Mouse (Mus musculus) myocyte (in vitro differentiated cells): ENCODE measurements around the gene Ndufb3. TPM values are rescaled to one million over a fixed set of nuclear protein-coding genes. Genes with fewer than 3 reads are reported as not detected.

Source experiments
- H3K27me3 ChIP-seq: one replicate; pipeline ENCODE4 v1.6.1; 2011; ENCODE audit not compliant: control insufficient read depth, insufficient read depth, insufficient read length
- H3K36me3 ChIP-seq: one replicate; pipeline ENCODE4 v1.6.1; 2011; ENCODE audit not compliant: control insufficient read depth, insufficient read depth
- H3K4me2 ChIP-seq: one replicate; pipeline ENCODE4 v1.6.1; 2011; ENCODE audit warnings: low read depth, control low read depth
- H3K4me3 ChIP-seq: one replicate; pipeline ENCODE4 v1.5.1; 2011; ENCODE audit warnings: mild to moderate bottlenecking, control low read depth, moderate library complexity
- H3K79me2 ChIP-seq: one replicate; pipeline ENCODE4 v1.6.1; 2011; ENCODE audit not compliant: control insufficient read depth, insufficient read depth
- H3ac ChIP-seq: one replicate; pipeline ENCODE4 v1.6.1; 2011; ENCODE audit not compliant: control insufficient read depth, insufficient read length
- CEBPB ChIP-seq: IDR thresholded peaks from 2 replicates; pipeline ENCODE4 v1.6.1; 2011; ENCODE audit warnings: mild to moderate bottlenecking, moderate library complexity; ENCODE audit not compliant: poor library complexity, insufficient read depth, severe bottlenecking
- E2F4 ChIP-seq: IDR thresholded peaks from one replicate; pipeline ENCODE4 v1.6.1; 2011; ENCODE audit warnings: mild to moderate bottlenecking, control low read depth, moderate library complexity; ENCODE audit not compliant: insufficient read depth
- MAX ChIP-seq: IDR thresholded peaks from one replicate; pipeline ENCODE4 v1.6.1; 2011; ENCODE audit warnings: low read depth, mild to moderate bottlenecking, control low read depth
- MYOD1 ChIP-seq, 3 experiments: IDR thresholded peaks; one replicate each; pipeline ENCODE4 v1.6.1; 2011; ENCODE audit warnings: control low read depth in 2 of 3, low read depth in 2 of 3, mild to moderate bottlenecking in 2 of 3, moderate library complexity in 1 of 3; ENCODE audit not compliant: insufficient read length in 2 of 3, control insufficient read depth in 1 of 3
- MYOG ChIP-seq, 3 experiments: IDR thresholded peaks; one replicate each; pipeline ENCODE4 v1.6.1; 2011; ENCODE audit warnings: control low read depth in 2 of 3, low read depth in 2 of 3, mild to moderate bottlenecking in 2 of 3; ENCODE audit not compliant: insufficient read length in 2 of 3, control insufficient read depth in 1 of 3, insufficient read depth in 1 of 3
- POLR2A ChIP-seq: IDR thresholded peaks from one replicate; pipeline ENCODE4 v1.6.1; 2011; ENCODE audit warnings: low read depth, mild to moderate bottlenecking, control low read depth, moderate library complexity; ENCODE audit not compliant: insufficient read length
- POLR2AphosphoS2 ChIP-seq: IDR thresholded peaks from one replicate; pipeline ENCODE4 v1.6.1; 2011; ENCODE audit warnings: low read depth, control low read depth; ENCODE audit not compliant: insufficient read length
- REST ChIP-seq: IDR thresholded peaks from one replicate; pipeline ENCODE4 v1.6.1; 2011; ENCODE audit warnings: mild to moderate bottlenecking, control low read depth, moderate library complexity; ENCODE audit not compliant: insufficient read depth, insufficient read length
- SRF ChIP-seq: IDR thresholded peaks from one replicate; pipeline ENCODE4 v1.6.1; 2011; ENCODE audit warnings: low read depth; ENCODE audit not compliant: control insufficient read depth, insufficient read length
- TCF12 ChIP-seq: IDR thresholded peaks from one replicate; pipeline ENCODE4 v1.6.1; 2011; ENCODE audit warnings: mild to moderate bottlenecking, control low read depth; ENCODE audit not compliant: poor library complexity, insufficient read depth, severe bottlenecking
- TCF3 ChIP-seq: IDR thresholded peaks from one replicate; pipeline ENCODE4 v1.6.1; 2011; ENCODE audit warnings: low read depth, control low read depth; ENCODE audit not compliant: insufficient read length
- USF1 ChIP-seq: IDR thresholded peaks from one replicate; pipeline ENCODE4 v1.6.1; 2011; ENCODE audit warnings: low read depth, mild to moderate bottlenecking, control low read depth, moderate library complexity
- polyA plus RNA-seq: library from polyadenylated mRNA; unstranded; fragments of >200 nt; fragmentation: generic; extraction: Trizol; gene quantifications from one replicate; pipeline ENCODE4 v1.2.1, GENCODE M21; 2012; ENCODE audit warnings: missing spikeins

The Ndufb3 gene
- polyA plus RNA-seq, 1 experiment: 130 TPM

DNA sequence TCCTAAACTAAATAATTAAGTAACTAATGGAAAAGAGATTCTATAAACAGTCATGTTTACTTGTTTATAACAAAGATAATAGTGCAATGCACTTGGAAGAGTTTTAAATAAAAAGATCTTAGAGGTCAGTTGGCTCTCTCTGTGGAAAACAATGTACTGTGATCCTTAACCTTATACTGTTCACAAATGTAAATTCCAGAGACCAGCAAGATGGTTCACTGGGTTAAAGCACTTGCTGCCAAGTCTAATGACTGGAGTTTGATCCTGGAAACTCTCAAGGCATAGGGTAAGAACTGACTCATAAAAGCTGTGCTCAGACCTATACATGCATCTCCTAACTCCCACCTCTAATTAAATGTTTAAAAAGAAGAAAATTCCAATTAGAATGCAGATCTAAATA is 19.6 kb upstream of the Ndufb3 start:
- TF ChIP-seq POLR2AphosphoS2 (no peak), MYOD1 (IDR thresholded peaks at IDR 0.05; ENCODE audit: control insufficient read depth in 1 of 3, insufficient read length in 2 of 3, low read depth in 2 of 3) (no peak), USF1 (no peak), POLR2A (no peak), MAX (no peak), REST (no peak), TCF12 (no peak), E2F4 (no peak), MYOG (IDR thresholded peaks at IDR 0.05; ENCODE audit: control insufficient read depth in 1 of 3, insufficient read depth in 1 of 3, insufficient read length in 2 of 3, low read depth in 2 of 3) (no peak), CEBPB (no peak), SRF (no peak), TCF3 (no peak)
- Histone ChIP-seq H3K4me3 (no peak overlapping the region), H3K36me3 (peaks cover 7% of the 10 kb centered on the region), H3K27me3 (no peaks in the 10 kb centered on the region), H3ac (no peak overlapping the region), H3K4me2 (no peak overlapping the region), H3K79me2 (peaks cover 9% of the 10 kb centered on the region)

GRCm38 (mm10) chr1:58568456-58569130 is 17.6 kb upstream of the Ndufb3 start:
- no peak overlapping the region for H3K4me2 ChIP-seq
- peaks cover 9% of the 10 kb centered on the region for H3K79me2 ChIP-seq
- TF ChIP-seq CEBPB: no peak
- no peak for TF ChIP-seq REST
- TF ChIP-seq TCF12: no peak
- TF ChIP-seq POLR2AphosphoS2: no peak
- no peak for TF ChIP-seq MYOG (IDR thresholded peaks at IDR 0.05; ENCODE audit: control insufficient read depth in 1 of 3, insufficient read depth in 1 of 3, insufficient read length in 2 of 3, low read depth in 2 of 3)
- TF ChIP-seq POLR2A: no peak
- TF ChIP-seq MYOD1 (IDR thresholded peaks at IDR 0.05; ENCODE audit: control insufficient read depth in 1 of 3, insufficient read length in 2 of 3, low read depth in 2 of 3): no peak
- no peak for TF ChIP-seq USF1
- TF ChIP-seq TCF3: no peak
- TF ChIP-seq SRF: no peak
- TF ChIP-seq E2F4: no peak
- no peak for TF ChIP-seq MAX
- H3K36me3 ChIP-seq: peaks cover 7% of the 10 kb centered on the region
- H3ac ChIP-seq: no peak overlapping the region
- no peaks in the 10 kb centered on the region for H3K27me3 ChIP-seq
- H3K4me3 ChIP-seq: no peak overlapping the region

DNA sequence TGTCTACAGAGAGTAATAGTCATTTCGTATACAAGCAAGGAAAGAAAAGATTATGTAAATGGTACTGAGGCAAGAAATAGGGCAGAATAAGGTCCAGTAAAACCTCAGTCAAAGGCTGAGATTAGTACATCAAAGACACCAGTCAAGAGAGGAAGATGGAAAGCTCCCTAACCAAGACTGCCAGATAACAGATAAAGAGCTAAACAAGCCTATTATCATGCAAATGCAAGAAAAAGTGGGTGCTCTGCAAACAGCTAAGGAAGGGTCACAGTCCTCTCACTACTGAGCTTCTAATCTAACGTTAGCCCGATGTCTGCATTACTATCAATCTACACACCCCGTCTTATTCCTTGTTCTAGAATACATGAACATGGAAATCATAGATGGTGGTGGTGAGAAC is 15.7 kb upstream of the Ndufb3 start:
- Histone ChIP-seq H3K27me3 (no peaks in the 10 kb centered on the region), H3ac (no peak overlapping the region), H3K4me2 (no peak overlapping the region), H3K4me3 (no peak overlapping the region), H3K36me3 (no peaks in the 10 kb centered on the region), H3K79me2 (peaks cover 9% of the 10 kb centered on the region)
- TF ChIP-seq E2F4: no peak
- no peak for TF ChIP-seq MYOG (IDR thresholded peaks at IDR 0.05; ENCODE audit: control insufficient read depth in 1 of 3, insufficient read depth in 1 of 3, insufficient read length in 2 of 3, low read depth in 2 of 3)
- no peak for TF ChIP-seq SRF
- TF ChIP-seq MAX: no peak
- TF ChIP-seq MYOD1 (IDR thresholded peaks at IDR 0.05; ENCODE audit: control insufficient read depth in 1 of 3, insufficient read length in 2 of 3, low read depth in 2 of 3): no peak
- TF ChIP-seq TCF12: no peak
- TF ChIP-seq TCF3: no peak
- no peak for TF ChIP-seq REST
- no peak for TF ChIP-seq USF1
- TF ChIP-seq CEBPB: no peak
- TF ChIP-seq POLR2A: no peak
- TF ChIP-seq POLR2AphosphoS2: no peak

DNA sequence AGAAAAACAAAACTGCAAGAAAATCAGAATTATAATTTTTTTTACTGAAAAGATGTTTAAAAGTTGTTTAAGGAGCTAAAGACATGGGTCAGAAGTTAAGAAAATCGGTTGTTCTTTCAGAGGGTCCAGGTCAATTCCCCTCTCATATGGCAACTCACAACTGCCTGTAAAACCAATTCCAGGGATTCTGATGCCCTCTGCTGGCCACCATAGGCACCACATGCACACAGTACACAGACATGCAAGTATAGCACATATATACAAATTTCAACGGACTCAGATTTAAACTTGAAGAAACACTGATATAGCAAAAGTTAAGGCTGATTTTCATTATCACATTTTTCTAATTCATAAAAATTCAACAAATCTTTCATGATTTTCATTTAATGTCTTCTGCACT is 7.0 kb upstream of the Ndufb3 start:
- H3ac ChIP-seq: no peak overlapping the region
- no peaks in the 10 kb centered on the region for H3K36me3 ChIP-seq
- peaks cover 61% of the 10 kb centered on the region for H3K79me2 ChIP-seq
- H3K4me3 ChIP-seq: no peak overlapping the region
- H3K4me2 ChIP-seq: no peak overlapping the region
- H3K27me3 ChIP-seq: no peaks in the 10 kb centered on the region
- TF ChIP-seq E2F4: no peak
- TF ChIP-seq MAX: no peak
- no peak for TF ChIP-seq USF1
- no peak for TF ChIP-seq SRF
- no peak for TF ChIP-seq POLR2A
- TF ChIP-seq CEBPB: no peak
- TF ChIP-seq MYOG (IDR thresholded peaks at IDR 0.05; ENCODE audit: control insufficient read depth in 1 of 3, insufficient read depth in 1 of 3, insufficient read length in 2 of 3, low read depth in 2 of 3): no peak
- TF ChIP-seq REST: no peak
- no peak for TF ChIP-seq TCF12
- no peak for TF ChIP-seq TCF3
- TF ChIP-seq MYOD1 (IDR thresholded peaks at IDR 0.05; ENCODE audit: control insufficient read depth in 1 of 3, insufficient read length in 2 of 3, low read depth in 2 of 3): no peak
- TF ChIP-seq POLR2AphosphoS2: no peak
